Mouse (Mus musculus): ENCODE measurements around the gene Ptx4. TPM values are rescaled to one million over a fixed set of nuclear protein-coding genes. Genes with fewer than 3 reads are reported as not detected.
"Not testable (repeated sequence)": the region's sequence is repeated elsewhere in the genome, so short reads cannot be mapped to it uniquely, and the experiment has no call there.

Gene Ptx4
- polyA plus RNA-seq, 1 experiment from 2014 or later: 0.25 TPM

- no peak overlapping the region for H3K4me2 ChIP-seq (replicated peaks)
- H3K4me1 ChIP-seq (replicated peaks): 0 out of 2 replicates have a peak, but pooled peaks cover 2% of the 10 kb centered on the region
- no peaks in the 10 kb centered on the region for H3K36me3 ChIP-seq
- ATAC-seq: no peak
- H3K9me3 ChIP-seq: no peaks in the 10 kb centered on the region
- WGBS: 24% methylated on average over 7 of the region's 7 CpGs
- no peak overlapping the region for H3K9ac ChIP-seq
- H3K27ac ChIP-seq: no peak overlapping the region
- no peak overlapping the region for H3K4me3 ChIP-seq (replicated peaks)
- no peaks in the 10 kb centered on the region for H3K27me3 ChIP-seq (replicated peaks)
Observed at GRCm38 (mm10) chr17:25123979-25124378, 3.4 kb downstream of the Ptx4 start.

- not testable (repeated sequence) for H3K4me3 ChIP-seq (replicated peaks); H3K9me3 ChIP-seq; H3K27ac ChIP-seq; H3K27me3 ChIP-seq (replicated peaks); H3K4me2 ChIP-seq (replicated peaks); ATAC-seq; H3K4me1 ChIP-seq (replicated peaks); H3K36me3 ChIP-seq; H3K9ac ChIP-seq
- WGBS: 63% methylated on average over 3 of the region's 3 CpGs
Observed at GRCm38 (mm10) chr17:25125442-25126060, 5.0 kb downstream of the Ptx4 start.

DNA sequence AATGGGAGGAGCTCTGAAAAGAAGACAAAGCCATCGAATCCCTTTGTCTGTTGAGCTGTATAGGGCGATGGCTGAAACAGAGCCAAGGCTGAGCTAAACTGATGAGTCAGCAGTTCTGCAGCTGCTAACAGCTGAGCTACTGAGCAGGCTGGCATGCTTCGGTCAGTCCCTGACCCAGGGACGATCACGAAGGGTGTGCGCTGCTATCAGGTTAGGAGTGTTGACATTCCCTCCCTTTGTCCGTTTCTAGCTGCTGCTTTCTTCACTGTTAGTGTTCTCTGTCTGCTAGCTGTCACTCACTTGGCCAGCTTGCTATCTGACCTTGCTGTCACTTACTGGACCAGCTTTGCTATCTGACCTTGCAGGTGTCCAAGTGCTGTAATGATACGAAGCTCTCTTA is 6.5 kb downstream of the Ptx4 start:
- H3K4me2 ChIP-seq (replicated peaks): no peak overlapping the region
- H3K4me1 ChIP-seq (replicated peaks): 0 out of 2 replicates have a peak, but pooled peaks cover 2% of the 10 kb centered on the region
- no peaks in the 10 kb centered on the region for H3K36me3 ChIP-seq
- no peak overlapping the region for H3K4me3 ChIP-seq (replicated peaks)
- no peaks in the 10 kb centered on the region for H3K27me3 ChIP-seq (replicated peaks)
- H3K9ac ChIP-seq: no peak overlapping the region
- peak; percentile 77 for ATAC-seq
- H3K9me3 ChIP-seq: no peaks in the 10 kb centered on the region
- WGBS: 47% methylated on average over 8 of the region's 8 CpGs
- no peak overlapping the region for H3K27ac ChIP-seq

DNA sequence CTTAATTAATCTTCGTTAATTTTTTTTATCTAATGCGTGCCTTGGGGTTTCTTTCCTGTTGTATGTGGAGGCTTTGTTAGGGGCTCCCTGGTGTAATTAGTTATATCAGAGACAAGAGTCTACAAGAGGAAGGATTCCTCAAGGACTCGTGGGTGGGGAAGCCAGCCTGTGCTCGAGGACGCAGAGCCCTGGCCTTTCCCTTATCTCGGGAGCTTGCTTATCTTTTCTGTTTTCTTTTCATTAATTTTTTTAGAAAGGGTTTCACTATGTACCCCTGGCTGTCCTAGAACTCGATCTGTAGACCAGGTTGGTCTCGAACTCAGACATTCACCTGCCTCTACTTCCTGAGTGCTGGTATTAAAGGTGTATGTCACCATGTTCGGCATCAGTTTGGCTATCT is 7.1 kb downstream of the Ptx4 start:
- Histone ChIP-seq H3K4me2 (replicated peaks) (no peak overlapping the region), H3K9ac (no peak overlapping the region), H3K4me3 (replicated peaks) (no peak overlapping the region), H3K27ac (no peak overlapping the region), H3K9me3 (no peaks in the 10 kb centered on the region), H3K27me3 (replicated peaks) (no peaks in the 10 kb centered on the region), H3K4me1 (replicated peaks) (0 out of 2 replicates have a peak, but pooled peaks cover 2% of the 10 kb centered on the region), H3K36me3 (no peaks in the 10 kb centered on the region)
- no peak for ATAC-seq
- WGBS: 65% methylated on average over 9 of the region's 9 CpGs

- H3K27me3 ChIP-seq (replicated peaks): no peaks in the 10 kb centered on the region
- H3K27ac ChIP-seq: no peak overlapping the region
- no peaks in the 10 kb centered on the region for H3K36me3 ChIP-seq
- H3K4me3 ChIP-seq (replicated peaks): no peak overlapping the region
- H3K9ac ChIP-seq: no peak overlapping the region
- ATAC-seq: no peak
- H3K4me2 ChIP-seq (replicated peaks): no peak overlapping the region
- 97% methylated on average over 1 of the region's 1 CpGs for WGBS
- peaks cover 13% of the 10 kb centered on the region for H3K4me1 ChIP-seq (replicated peaks)
- H3K9me3 ChIP-seq: no peaks in the 10 kb centered on the region
Observed at GRCm38 (mm10) chr17:25130060-25130459, 9.5 kb downstream of the Ptx4 start.

GRCm38 (mm10) chr17:25133275-25133698 is 12.7 kb downstream of the Ptx4 start, which contains the start of gene Clcn7:
Clcn7 (plus strand) TSS chr17:25133391.
- peak; percentile 96 for ATAC-seq
- Histone ChIP-seq H3K36me3 (no peaks in the 10 kb centered on the region), H3K27ac (no peak within 1 kb of the TSS), H3K27me3 (replicated peaks) (no peaks in the 10 kb centered on the region), H3K4me1 (replicated peaks) (peaks cover 10% of the 10 kb centered on the region), H3K9ac (peak within 1 kb of the TSS; percentile 77), H3K4me2 (replicated peaks) (peak within 1 kb of the TSS; percentile 68), H3K9me3 (no peaks in the 10 kb centered on the region), H3K4me3 (replicated peaks) (peak within 1 kb of the TSS; percentile 84)
- WGBS: under 1% methylated on average over 40 of the region's 40 CpGs

GRCm38 (mm10) chr17:25135622-25136021 is 15.1 kb downstream of the Ptx4 start:
- no peaks in the 10 kb centered on the region for H3K9me3 ChIP-seq
- no peak overlapping the region for H3K9ac ChIP-seq
- no peak for ATAC-seq
- no peak overlapping the region for H3K27ac ChIP-seq
- no peaks in the 10 kb centered on the region for H3K36me3 ChIP-seq
- H3K27me3 ChIP-seq (replicated peaks): no peaks in the 10 kb centered on the region
- H3K4me3 ChIP-seq (replicated peaks): no peak overlapping the region
- WGBS: 89% methylated on average over 6 of the region's 6 CpGs
- H3K4me2 ChIP-seq (replicated peaks): no peak overlapping the region
- peaks cover 10% of the 10 kb centered on the region for H3K4me1 ChIP-seq (replicated peaks)

GRCm38 (mm10) chr17:25138803-25139202 is 18.2 kb downstream of the Ptx4 start:
- Histone ChIP-seq H3K9me3 (no peaks in the 10 kb centered on the region), H3K27me3 (replicated peaks) (no peaks in the 10 kb centered on the region), H3K4me3 (replicated peaks) (no peak overlapping the region), H3K9ac (no peak overlapping the region), H3K4me1 (replicated peaks) (peaks cover 11% of the 10 kb centered on the region), H3K36me3 (no peaks in the 10 kb centered on the region), H3K4me2 (replicated peaks) (no peak overlapping the region), H3K27ac (no peak overlapping the region)
- no peak for ATAC-seq
- WGBS: 100% methylated on average over 1 of the region's 1 CpGs

- Histone ChIP-seq H3K36me3 (no peaks in the 10 kb centered on the region), H3K4me2 (replicated peaks) (no peak overlapping the region), H3K9ac (no peak overlapping the region), H3K4me3 (replicated peaks) (no peak overlapping the region), H3K9me3 (no peaks in the 10 kb centered on the region), H3K27ac (no peak overlapping the region), H3K27me3 (replicated peaks) (no peaks in the 10 kb centered on the region), H3K4me1 (replicated peaks) (0 out of 2 replicates have a peak, but pooled peaks cover 2% of the 10 kb centered on the region)
- ATAC-seq: no peak
- WGBS: 63% methylated on average over 4 of the region's 4 CpGs
Observed at GRCm38 (mm10) chr17:25139960-25140359, 19.4 kb downstream of the Ptx4 start.

DNA sequence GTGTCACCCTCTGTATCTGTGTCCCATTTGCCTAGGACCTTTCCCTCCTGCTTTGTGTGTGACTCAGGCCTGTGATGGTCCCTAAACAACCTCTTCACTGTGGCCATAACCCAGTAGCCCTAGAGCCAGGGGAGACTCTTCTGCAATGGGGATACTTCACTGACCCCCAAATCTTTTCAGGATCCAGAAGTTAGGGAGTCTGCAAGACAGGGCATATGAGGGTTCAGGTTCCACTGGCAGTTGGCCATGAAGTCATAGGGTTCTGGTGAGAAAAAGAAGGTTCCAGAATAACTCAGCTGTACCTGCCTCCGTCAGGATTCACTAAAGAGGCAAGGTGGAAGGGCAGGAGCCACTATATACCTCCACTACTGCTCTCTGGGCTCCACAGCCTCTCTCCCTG is 41.6 kb downstream of the Ptx4 start, which contains the start of gene Ccdc154:
TSS of gene Ccdc154 (plus strand) at position 301 of the 400 bp plus-strand sequence.
- Histone ChIP-seq H3K4me3 (replicated peaks) (no peak within 1 kb of the TSS), H3K27me3 (replicated peaks) (no peaks in the 10 kb centered on the region), H3K9ac (no peak within 1 kb of the TSS), H3K27ac (no peak within 1 kb of the TSS), H3K9me3 (no peaks in the 10 kb centered on the region), H3K4me2 (replicated peaks) (no peak within 1 kb of the TSS), H3K36me3 (0 out of 2 replicates have a peak, but pooled peaks cover 8% of the 10 kb centered on the region), H3K4me1 (replicated peaks) (peaks cover 3% of the 10 kb centered on the region; the same call in 1 of the 2 replicates)
- 89% methylated on average over 1 of the region's 1 CpGs for WGBS
- ATAC-seq: no peak

- H3K4me2 ChIP-seq (replicated peaks): no peak overlapping the region
- no peaks in the 10 kb centered on the region for H3K9me3 ChIP-seq
- 0 out of 2 replicates have a peak, but pooled peaks cover 6% of the 10 kb centered on the region for H3K36me3 ChIP-seq
- no peak for ATAC-seq
- no peak overlapping the region for H3K27ac ChIP-seq
- H3K4me3 ChIP-seq (replicated peaks): no peak overlapping the region
- H3K9ac ChIP-seq: no peak overlapping the region
- H3K4me1 ChIP-seq (replicated peaks): peaks cover 5% of the 10 kb centered on the region; the same call in 1 of the 2 replicates
- WGBS: 73% methylated on average over 7 of the region's 7 CpGs
- no peaks in the 10 kb centered on the region for H3K27me3 ChIP-seq (replicated peaks)
Observed at GRCm38 (mm10) chr17:25163387-25163786, 42.8 kb downstream of the Ptx4 start.

DNA sequence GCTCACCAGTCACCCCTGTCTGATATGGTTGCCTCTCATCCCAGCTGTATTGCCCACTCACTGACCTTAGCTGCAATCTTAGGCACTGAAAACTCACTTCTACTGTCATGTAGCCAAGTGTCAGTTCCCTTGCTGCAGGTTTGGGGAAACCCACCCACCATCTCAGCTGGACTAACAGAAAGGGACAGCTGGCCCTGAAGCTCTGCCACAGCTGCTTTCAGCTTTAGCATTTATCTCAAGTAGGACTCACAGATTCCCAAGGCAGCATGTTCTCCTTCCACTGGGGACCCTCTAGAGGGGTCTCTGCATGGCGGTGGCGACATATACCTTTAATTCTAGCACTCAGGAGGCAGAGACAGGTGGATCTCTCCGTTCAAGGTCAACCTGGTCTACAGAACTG is 44.2 kb downstream of the Ptx4 start:
- ATAC-seq: no peak
- Histone ChIP-seq H3K9ac (no peak overlapping the region), H3K4me1 (replicated peaks) (peaks cover 5% of the 10 kb centered on the region; the same call in 1 of the 2 replicates), H3K27me3 (replicated peaks) (no peaks in the 10 kb centered on the region), H3K27ac (no peak overlapping the region), H3K36me3 (0 out of 2 replicates have a peak, but pooled peaks cover 6% of the 10 kb centered on the region), H3K4me2 (replicated peaks) (no peak overlapping the region), H3K4me3 (replicated peaks) (no peak overlapping the region), H3K9me3 (no peaks in the 10 kb centered on the region)
- 87% methylated on average over 3 of the region's 3 CpGs for WGBS
